In the genomic region with DNA sequence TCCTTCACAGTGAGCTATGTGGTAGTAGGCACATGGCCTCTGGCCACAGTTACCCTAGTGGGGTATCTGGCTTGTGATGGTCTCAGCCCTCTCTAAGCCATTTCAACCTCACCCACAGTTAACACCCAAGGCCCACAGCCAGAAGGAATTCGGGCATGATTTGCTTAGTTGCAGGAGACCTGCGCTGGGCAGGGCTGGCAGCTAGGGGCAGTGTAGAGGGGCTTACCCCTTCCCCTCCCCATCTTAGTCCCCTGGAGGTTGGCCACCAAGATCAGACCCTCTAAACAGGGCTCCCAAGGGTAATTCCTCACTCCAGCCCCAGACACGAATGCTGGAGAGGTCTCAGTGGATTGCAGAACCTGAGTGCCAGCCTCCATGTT, we compare ENCODE assay signal across 8 mouse cellular contexts. TPM values are rescaled to one million over a fixed set of nuclear protein-coding genes. Genes with fewer than 3 reads are reported as not detected.
DNase-seq lines count a peak whose midpoint lies in the region; ATAC-seq and TF ChIP-seq lines count a peak whose summit lies in the region.

No protein-coding gene starts in this region.

- ATAC-seq in kidney, postnatal 0 days (replicated peaks; ENCODE audit: low FRiP score, low read depth): peak; percentile 33; the same call in 1 of the 2 replicates
- peak; percentile 16; the same call in 1 of the 2 replicates for ATAC-seq in heart, embryonic 16.5 days (replicated peaks; ENCODE audit: extremely low read depth, insufficient read depth, low FRiP score)
- peak; percentile 10 for ATAC-seq in lung, embryonic 16.5 days (ENCODE audit: low read depth)
- ATAC-seq in stomach, embryonic 16.5 days (ENCODE audit: insufficient read depth, low FRiP score): no peak; the same call in 1 of the 2 replicates

- 16% methylated on average over 3 of the region's 3 CpGs for WGBS in kidney, postnatal 0 days
- WGBS in heart, embryonic 16.5 days: 21% methylated on average over 3 of the region's 3 CpGs
- 11% methylated on average over 3 of the region's 3 CpGs for WGBS in lung, embryonic 16.5 days
- 21% methylated on average over 3 of the region's 3 CpGs for WGBS in stomach, embryonic 16.5 days

- H3K4me1 ChIP-seq in kidney, postnatal 0 days (replicated peaks; ENCODE audit: insufficient read depth, low read length): peaks cover 16% of the 10 kb centered on the region
- H3K4me1 ChIP-seq in heart, embryonic 16.5 days (ENCODE audit: control insufficient read depth, insufficient read depth, low read length): peaks cover 9% of the 10 kb centered on the region
- H3K4me1 ChIP-seq in lung, embryonic 16.5 days (replicated peaks; ENCODE audit: control insufficient read depth, insufficient read depth, low read length): peaks cover 20% of the 10 kb centered on the region; the same call in 1 of the 2 replicates
- H3K4me1 ChIP-seq in stomach, embryonic 16.5 days (ENCODE audit: control insufficient read depth, insufficient read depth, low read length): peaks cover 11% of the 10 kb centered on the region

- peak overlapping the region; percentile 67 for H3K9ac ChIP-seq in kidney, postnatal 0 days (ENCODE audit: low read depth, low read length)
- H3K9ac ChIP-seq in heart, embryonic 16.5 days (ENCODE audit: low read length): peak overlapping the region; percentile 70
- peak overlapping the region; percentile 67 for H3K9ac ChIP-seq in lung, embryonic 16.5 days (ENCODE audit: low read length)
- H3K9ac ChIP-seq in stomach, embryonic 16.5 days (ENCODE audit: low read length): peak overlapping the region; percentile 72

- no peak for TF ChIP-seq POLR2A in brain, embryonic 14.5 days (IDR thresholded peaks at IDR 0.05; ENCODE audit: borderline replicate concordance, extremely low read depth, insufficient read depth, insufficient read length, poor library complexity, severe bottlenecking)

- peak; percentile 66 for TF ChIP-seq CTCF in kidney, postnatal 0 days (IDR thresholded peaks at IDR 0.05; ENCODE audit: low read depth)
- peak; percentile 63 for TF ChIP-seq CTCF in brain, embryonic 14.5 days (IDR thresholded peaks at IDR 0.05; ENCODE audit: borderline replicate concordance, extremely low read depth, insufficient read depth, insufficient read length)

- no peaks in the 10 kb centered on the region for H3K9me3 ChIP-seq in kidney, postnatal 0 days (replicated peaks; ENCODE audit: low read length)
- H3K9me3 ChIP-seq in heart, embryonic 16.5 days (replicated peaks; ENCODE audit: control insufficient read depth, low read length): no peaks in the 10 kb centered on the region
- no peaks in the 10 kb centered on the region for H3K9me3 ChIP-seq in lung, embryonic 16.5 days (ENCODE audit: control insufficient read depth, low read length)
- no peaks in the 10 kb centered on the region for H3K9me3 ChIP-seq in stomach, embryonic 16.5 days (replicated peaks; ENCODE audit: control insufficient read depth, low read length)

- H3K4me2 ChIP-seq in kidney, postnatal 0 days (ENCODE audit: low read length): peak overlapping the region; percentile 99
- H3K4me2 ChIP-seq in heart, embryonic 16.5 days (ENCODE audit: low read depth, low read length): peak overlapping the region; percentile 100
- H3K4me2 ChIP-seq in lung, embryonic 16.5 days (ENCODE audit: low read depth, low read length): peak overlapping the region; percentile 98
- peak overlapping the region; percentile 92 for H3K4me2 ChIP-seq in stomach, embryonic 16.5 days (ENCODE audit: low read depth, low read length)

- H3K36me3 ChIP-seq in kidney, postnatal 0 days (ENCODE audit: insufficient read depth, low read length): no peaks in the 10 kb centered on the region
- H3K36me3 ChIP-seq in heart, embryonic 16.5 days (ENCODE audit: control insufficient read depth, insufficient read depth): no peaks in the 10 kb centered on the region
- no peaks in the 10 kb centered on the region for H3K36me3 ChIP-seq in lung, embryonic 16.5 days (ENCODE audit: control insufficient read depth, insufficient read depth, low read length)
- H3K36me3 ChIP-seq in stomach, embryonic 16.5 days (ENCODE audit: control insufficient read depth, insufficient read depth, low read length): no peaks in the 10 kb centered on the region

- H3K27me3 ChIP-seq in kidney, postnatal 0 days (ENCODE audit: insufficient read depth, low read length): no peaks in the 10 kb centered on the region
- H3K27me3 ChIP-seq in heart, embryonic 16.5 days (ENCODE audit: control insufficient read depth, insufficient read depth, low read length): peaks cover 24% of the 10 kb centered on the region
- H3K27me3 ChIP-seq in lung, embryonic 16.5 days (ENCODE audit: control insufficient read depth, insufficient read depth, low read depth, low read length): no peaks in the 10 kb centered on the region
- no peaks in the 10 kb centered on the region for H3K27me3 ChIP-seq in stomach, embryonic 16.5 days (ENCODE audit: control insufficient read depth, insufficient read depth, low read length)

- H3K27ac ChIP-seq in kidney, postnatal 0 days: peak overlapping the region; percentile 54; the same call in 1 of the 2 replicates
- H3K27ac ChIP-seq in heart, embryonic 16.5 days (ENCODE audit: low read length): no peak overlapping the region
- H3K27ac ChIP-seq in lung, embryonic 16.5 days (ENCODE audit: low read length): peak overlapping the region; percentile 23; the same call in 1 of the 2 replicates
- H3K27ac ChIP-seq in stomach, embryonic 16.5 days (ENCODE audit: low read length): no peak overlapping the region

- H3K4me3 ChIP-seq in kidney, postnatal 0 days (replicated peaks; ENCODE audit: low read depth, low read length): peak overlapping the region; percentile 63
- peak overlapping the region; percentile 67 for H3K4me3 ChIP-seq in heart, embryonic 16.5 days (ENCODE audit: low read length)
- H3K4me3 ChIP-seq in lung, embryonic 16.5 days (ENCODE audit: low read length): peak overlapping the region; percentile 58
- H3K4me3 ChIP-seq in stomach, embryonic 16.5 days (replicated peaks; ENCODE audit: low read length): peak overlapping the region; percentile 71

- DNase-seq in kidney, postnatal 0 days (ENCODE audit: low spot score): peak; percentile 51
- no peak for DNase-seq in kidney, adult 9 months
- DNase-seq in brain, embryonic 14.5 days (ENCODE audit: low read depth): peak; percentile 51
- DNase-seq in natural killer cell, adult 2 months (ENCODE audit: low spot score in 2 of 2): no peak
- no peak for DNase-seq in ovary, adult 18-20 months (ENCODE audit: low spot score)

RNA-seq across cellular contexts. Expression of gene Sned1, which starts 0.9 kb away (rescaled TPM):
- 5.1 and 6.1 TPM in 2 replicates for polyA plus RNA-seq in kidney, postnatal 0 days (2015; fragmentation: Nextera tagmentation; extraction: Ambion mirVana)
- 4.9 and 12.9 TPM in 2 replicates for polyA plus RNA-seq in brain, embryonic 14.5 days (2012; rRNA removed)
- 3.6 and 4.5 TPM in 2 replicates for polyA plus RNA-seq in heart, embryonic 16.5 days (2015; fragmentation: Nextera tagmentation; extraction: Ambion mirVana)
- polyA plus RNA-seq in lung, embryonic 16.5 days (2015; fragmentation: Nextera tagmentation; extraction: Ambion mirVana): 20.2 and 22.6 TPM in 2 replicates
- 9.2 and 9.3 TPM in 2 replicates for polyA plus RNA-seq in stomach, embryonic 16.5 days (2015; fragmentation: Nextera tagmentation; extraction: Ambion mirVana)

Comparison
In these comparisons a context has a peak if more than half of its experiments do, and no peak if none do; other contexts are left out.
1. DNase-seq: peak in kidney, postnatal 0 days (single experiment) and brain, embryonic 14.5 days (single experiment); none in kidney, adult 9 months (single experiment), natural killer cell, adult 2 months (0 of 2) and ovary, adult 18-20 months (single experiment).
2. H3K27ac ChIP-seq: peak in kidney, postnatal 0 days (single experiment) and lung, embryonic 16.5 days (single experiment); none in heart, embryonic 16.5 days (single experiment) and stomach, embryonic 16.5 days (single experiment).
3. Peak in every context shown above with its lines, with median percentiles within 50 percentile points of each other: H3K4me2 ChIP-seq, H3K4me3 ChIP-seq and H3K9ac ChIP-seq.